Mouse (Mus musculus): ENCODE data around the gene Upf2.
"Not testable (repeated sequence)": the region's sequence is repeated elsewhere in the genome, so short reads cannot be mapped to it uniquely, and the experiment has no call there.

The Upf2 gene

DNA sequence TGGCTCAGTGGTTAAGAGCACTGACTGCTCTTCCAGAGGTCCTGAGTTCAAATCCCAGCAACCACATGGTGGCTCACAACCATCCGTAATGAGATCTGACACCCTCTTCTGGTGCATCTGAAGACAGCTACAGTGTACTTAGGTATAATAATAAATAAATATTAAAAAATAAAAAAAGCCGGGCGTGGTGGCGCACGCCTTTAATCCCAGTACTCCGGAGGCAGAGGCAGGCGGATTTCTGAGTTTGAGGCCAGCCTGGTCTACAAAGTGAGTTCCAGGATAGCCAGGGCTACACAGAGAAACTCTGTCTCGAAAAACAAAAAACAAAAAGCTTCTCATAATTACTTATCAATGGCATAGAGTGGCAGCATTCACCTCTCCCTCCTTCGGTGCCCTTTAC is 1.4 kb upstream of the Upf2 start:
- not testable (repeated sequence) for DNase-seq (ENCODE audit: low spot score)

DNA sequence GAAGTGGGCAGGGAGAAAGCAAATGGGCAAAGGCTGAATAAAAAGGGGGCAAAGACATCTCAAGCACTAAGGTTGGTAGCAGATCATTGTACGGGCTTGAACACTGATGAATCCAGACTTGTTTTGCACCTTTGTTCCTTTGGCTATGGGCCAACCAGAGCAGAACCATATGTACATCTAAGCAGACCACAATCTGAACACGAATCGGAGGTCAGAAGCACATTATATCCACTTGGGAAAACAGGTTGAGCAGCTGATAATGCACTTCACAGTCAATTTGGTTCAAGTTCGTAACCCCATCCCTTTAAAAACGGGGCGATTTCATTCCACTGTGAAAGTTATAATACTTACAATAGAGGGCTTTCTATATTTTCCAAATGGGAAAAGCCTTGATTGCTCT is 964 bp upstream of the Upf2 start:
- DNase-seq (ENCODE audit: low spot score), result peak; percentile 65

- peak; percentile 55 for DNase-seq (ENCODE audit: low spot score)
Measured at GRCm38 (mm10) chr2:5951621-5952211, 447 bp downstream of the Upf2 start.

DNA sequence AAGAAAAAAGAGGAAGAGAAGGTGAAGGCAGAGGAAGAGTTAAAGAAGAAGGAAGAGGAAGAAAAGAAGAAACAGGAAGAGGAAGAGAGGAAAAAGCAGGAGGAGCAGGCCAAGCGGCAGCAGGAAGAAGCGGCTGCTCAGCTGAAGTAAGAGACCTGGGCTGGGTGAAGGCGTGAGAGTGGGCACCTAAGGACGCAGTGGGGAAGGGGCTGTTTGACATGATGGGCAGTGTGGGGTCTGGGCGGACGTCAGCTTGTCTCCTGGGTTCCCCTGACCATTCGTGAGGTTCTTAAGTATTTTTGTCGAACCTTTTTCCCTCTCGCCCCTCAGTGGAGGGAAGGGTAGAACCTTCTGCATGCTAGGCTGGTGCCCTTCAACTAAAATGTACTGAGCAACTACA is 6.4 kb downstream of the Upf2 start:
- DNase-seq (ENCODE audit: low spot score), result no peak

GRCm38 (mm10) chr2:5962265-5962664 is 11.0 kb downstream of the Upf2 start:
- DNase-seq (ENCODE audit: low spot score), result no peak

DNA sequence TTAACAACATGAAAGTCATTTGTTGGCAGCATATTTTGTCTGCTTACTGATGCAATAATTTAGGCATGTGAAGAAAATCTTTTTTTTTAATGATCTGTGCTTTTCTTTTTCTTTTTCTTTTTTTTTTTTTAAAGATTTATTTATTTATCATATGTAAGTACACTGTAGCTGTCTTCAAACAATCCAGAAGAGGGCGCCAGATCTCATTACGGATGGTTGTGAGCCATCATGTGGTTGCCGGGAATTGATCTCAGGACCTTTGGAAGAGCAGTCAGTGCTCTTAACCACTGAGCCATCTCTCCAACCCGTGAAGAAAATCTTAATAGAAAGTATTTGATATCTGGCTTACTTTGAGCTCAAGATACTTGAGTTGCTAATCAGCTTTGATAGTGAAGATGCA is 12.5 kb downstream of the Upf2 start:
- DNase-seq (ENCODE audit: low spot score), result not testable (repeated sequence)

DNA sequence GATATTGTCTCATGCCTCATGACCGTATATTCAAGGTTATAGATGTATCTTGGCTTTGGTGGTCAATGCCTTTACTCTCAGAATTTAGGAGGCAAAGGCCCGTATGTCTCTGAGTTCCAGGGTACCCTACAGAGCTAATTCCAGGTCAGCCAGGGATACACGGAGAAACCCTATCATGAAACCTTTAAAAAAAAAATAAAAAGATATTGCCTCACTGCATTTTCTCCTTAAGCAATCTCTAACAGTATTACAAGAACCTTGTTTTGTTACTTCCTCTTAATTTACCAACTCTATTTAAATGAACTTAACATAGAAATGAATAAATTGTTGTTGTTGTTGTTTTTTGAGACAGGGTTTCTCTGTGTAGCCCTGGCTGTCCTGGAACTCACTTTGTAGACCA is 14.7 kb downstream of the Upf2 start:
- no peak for DNase-seq (ENCODE audit: low spot score)

- not testable (repeated sequence) for DNase-seq (ENCODE audit: low spot score)
Measured at GRCm38 (mm10) chr2:5970629-5971028, 19.4 kb downstream of the Upf2 start.

DNA sequence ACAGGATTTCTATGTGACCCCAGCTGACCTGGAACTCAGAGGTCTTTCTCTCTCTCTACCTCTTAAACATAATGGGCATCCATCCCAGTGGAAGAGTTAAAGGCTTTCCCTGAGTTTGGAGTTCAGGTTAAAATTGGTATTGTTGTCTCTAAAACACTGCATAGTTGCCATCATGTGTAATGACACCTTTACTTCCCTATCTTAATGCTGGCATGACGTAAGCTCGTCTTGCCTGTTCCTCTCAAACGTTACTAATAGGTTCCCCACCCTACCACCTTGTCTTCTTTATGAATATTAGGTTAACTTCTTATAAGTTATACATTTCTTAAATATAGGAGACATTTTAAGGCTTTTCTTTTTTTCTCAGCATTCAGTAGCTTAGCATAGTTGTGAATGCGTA is 26.3 kb downstream of the Upf2 start:
- no peak for DNase-seq (ENCODE audit: low spot score)

GRCm38 (mm10) chr2:5995538-5995937 is 44.3 kb downstream of the Upf2 start:
- DNase-seq (ENCODE audit: low spot score), result peak; percentile 53

GRCm38 (mm10) chr2:6003949-6004348 is 52.7 kb downstream of the Upf2 start:
- no peak for DNase-seq (ENCODE audit: low spot score)

GRCm38 (mm10) chr2:6014532-6014931 is 63.3 kb downstream of the Upf2 start:
- no peak for DNase-seq (ENCODE audit: low spot score)

- not testable (repeated sequence) for DNase-seq (ENCODE audit: low spot score)
Measured at GRCm38 (mm10) chr2:6015182-6015581, 63.9 kb downstream of the Upf2 start.

GRCm38 (mm10) chr2:6020570-6020969 is 69.3 kb downstream of the Upf2 start:
- DNase-seq (ENCODE audit: low spot score), result no peak

GRCm38 (mm10) chr2:6042644-6043043 is 91.4 kb downstream of the Upf2 start:
- DNase-seq (ENCODE audit: low spot score), result no peak

- no peak for DNase-seq (ENCODE audit: low spot score)
Measured at GRCm38 (mm10) chr2:6046796-6047195, 95.5 kb downstream of the Upf2 start.

DNA sequence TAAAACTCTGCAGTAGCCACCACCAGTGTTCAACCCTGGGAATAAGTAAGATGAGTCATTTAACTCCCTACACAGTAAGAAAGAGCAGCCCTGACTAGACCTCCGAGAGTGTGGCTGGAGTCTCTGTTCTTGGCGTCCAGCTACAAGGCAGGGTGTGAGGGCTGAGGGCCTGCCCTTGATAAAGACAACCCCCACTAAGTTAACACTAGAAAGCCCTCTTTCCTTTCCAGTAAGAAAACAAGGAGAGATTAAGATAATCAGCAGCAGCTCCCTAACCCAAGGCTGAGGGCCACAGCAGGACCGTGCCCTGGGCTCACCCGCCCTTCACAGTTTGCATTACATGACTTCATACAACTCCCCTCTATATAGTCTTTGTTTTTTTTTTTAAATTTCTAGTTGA is 97.3 kb downstream of the Upf2 start:
- no peak for DNase-seq (ENCODE audit: low spot score)

- DNase-seq (ENCODE audit: low spot score), result no peak
Measured at GRCm38 (mm10) chr2:6049018-6049417, 97.7 kb downstream of the Upf2 start.

GRCm38 (mm10) chr2:6055466-6055865 is 104.2 kb downstream of the Upf2 start:
- DNase-seq (ENCODE audit: low spot score), result no peak

GRCm38 (mm10) chr2:6056518-6056917 is 105.2 kb downstream of the Upf2 start:
- DNase-seq (ENCODE audit: low spot score), result no peak

- DNase-seq (ENCODE audit: low spot score), result no peak
Measured at GRCm38 (mm10) chr2:6059291-6059690, 108.0 kb downstream of the Upf2 start.

DNA sequence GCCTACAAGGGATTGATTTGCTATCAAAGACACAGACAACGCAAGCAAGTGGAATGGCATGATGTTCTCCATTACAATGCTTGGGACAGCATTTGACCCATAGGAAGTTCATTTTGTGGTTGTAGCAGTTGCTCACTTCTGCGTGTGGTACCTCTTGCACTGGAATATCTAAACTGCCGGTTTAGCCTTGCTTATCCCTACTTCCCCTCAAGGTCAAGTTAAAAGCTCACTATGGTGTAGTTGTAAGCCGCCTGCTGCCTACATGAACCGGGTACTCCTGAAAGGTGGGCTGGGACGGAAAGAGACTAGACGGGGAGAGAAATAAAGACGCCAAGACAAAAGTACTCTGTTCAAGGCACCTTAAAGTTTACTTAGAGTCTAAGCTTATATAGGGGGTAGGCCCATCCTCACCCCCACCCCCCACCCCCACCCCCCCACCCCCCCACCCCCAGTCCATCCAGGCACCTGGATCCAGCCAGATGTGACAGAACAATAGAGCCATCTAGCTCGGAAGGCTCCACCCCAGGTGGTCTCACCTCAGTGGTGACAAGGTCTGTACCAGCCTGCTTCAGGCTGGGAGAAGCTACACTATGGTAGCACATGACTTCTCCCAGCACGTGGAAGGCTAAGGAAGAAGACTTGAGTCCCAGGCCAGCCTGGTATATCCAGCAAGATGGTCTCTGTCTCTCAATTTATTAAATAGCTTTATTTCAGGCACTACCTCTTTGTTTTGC is 109.0 kb downstream of the Upf2 start:
- no peak for DNase-seq (ENCODE audit: low spot score)

DNA sequence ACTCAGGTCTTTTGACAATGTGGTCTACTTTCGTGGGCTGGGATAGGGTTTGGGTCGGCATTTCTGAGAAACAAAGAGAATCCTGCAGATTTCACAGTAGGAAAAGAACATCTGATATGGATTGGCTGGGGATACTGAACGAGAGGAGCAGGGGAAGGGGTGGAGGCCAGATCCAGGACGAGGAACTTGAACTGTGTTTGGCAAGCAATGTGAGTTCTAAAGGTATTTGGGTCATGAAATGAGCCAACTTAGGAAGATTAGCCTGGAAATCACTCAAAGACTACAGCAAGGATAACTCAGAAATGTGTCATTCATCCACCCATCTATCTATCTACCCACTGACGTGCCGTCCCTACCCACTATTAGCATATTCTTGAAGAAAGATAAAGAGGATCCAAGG is 116.1 kb downstream of the Upf2 start:
- no peak for DNase-seq (ENCODE audit: low spot score)

DNA sequence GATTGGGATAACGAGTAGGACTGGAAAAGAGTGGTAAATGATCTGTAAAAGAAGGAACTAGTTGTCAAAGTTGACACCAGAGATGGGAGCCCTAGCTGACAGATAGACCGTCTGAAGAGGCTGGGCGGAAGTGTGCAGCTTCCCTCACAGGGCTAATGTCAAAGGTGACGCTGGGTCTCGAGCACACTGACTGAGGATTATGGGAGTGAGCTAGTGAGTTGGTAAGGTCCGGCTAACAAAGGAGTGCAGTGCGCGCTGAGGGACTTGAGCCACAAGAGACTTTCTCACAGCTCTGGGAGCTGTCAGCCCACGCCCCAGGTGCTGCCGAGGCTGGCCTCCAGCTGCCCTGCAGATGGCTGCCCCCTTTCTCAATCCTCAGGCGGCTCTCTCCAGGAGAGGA is 119.7 kb downstream of the Upf2 start:
- no peak for DNase-seq (ENCODE audit: low spot score)

All from urinary bladder, postnatal 14 days (tissue).